Mouse (Mus musculus) adrenal gland, adult 18-20 months (tissue): ENCODE data around the gene Rabgap1. TPM values are rescaled to one million over a fixed set of nuclear protein-coding genes. Genes with fewer than 3 reads are reported as not detected.
"Not testable (repeated sequence)": the region's sequence is repeated elsewhere in the genome, so short reads cannot be mapped to it uniquely, and the experiment has no call there.

Experiments
- DNase-seq, 2 experiments: peaks; one replicate each; pipeline ENCODE4 v3.0.0; 2021 to 2022; ENCODE audit warnings: low spot score in 2 of 2
- long read RNA-seq, 2 experiments: library from polyadenylated mRNA; stranded (forward); transcript quantifications; one replicate each; pipeline ENCODE4 v2.0.0; 2021
- total RNA-seq, 2 experiments: library from RNA; stranded (reverse); gene quantifications; 1 replicate in 1 of 2; 2 replicates in 1 of 2; pipeline ENCODE4 v1.2.3; 2021

Rabgap1 gene
- 10 to 100 TPM; 42.3 to 51.4 TPM for total RNA-seq
- long read RNA-seq, experiment 1, full-length matches to known transcripts = 28 of 41 reads
- long read RNA-seq, experiment 1, partial matches to known transcripts = 5 of 41 reads
- long read RNA-seq, experiment 1, other reads (novel, unspliced or antisense) = 8 of 41 reads
- long read RNA-seq, experiment 2, full-length matches to known transcripts = 20 of 44 reads
- long read RNA-seq, experiment 2, partial matches to known transcripts = 16 of 44 reads
- long read RNA-seq, experiment 2, other reads (novel, unspliced or antisense) = 8 of 44 reads

- peak; percentile 93 to 95 for DNase-seq
Observed at GRCm38 (mm10) chr2:37442611-37443591, at the start of gene Rabgap1, which contains the start of the genes Zbtb26 and Zbtb6. Gene Rabgap1 (plus strand): TSS chr2:37443279. Gene Zbtb26 (minus strand): TSS chr2:37443135. Gene Zbtb6 (minus strand): TSS chr2:37443171.

GRCm38 (mm10) chr2:37395539-37395938 lies 47.5 kb upstream of the Rabgap1 start:
- no peak for DNase-seq

- no peak for DNase-seq
Observed at GRCm38 (mm10) chr2:37421903-37422302, 21.2 kb upstream of the Rabgap1 start.

- DNase-seq = peak; percentile 86
Observed at GRCm38 (mm10) chr2:37422306-37423304, 20.5 kb upstream of the Rabgap1 start, which contains the start of gene Rc3h2. Gene Rc3h2 (minus strand): TSS chr2:37422903.

- no peak for DNase-seq
Observed at GRCm38 (mm10) chr2:37423671-37424070, 19.4 kb upstream of the Rabgap1 start.

GRCm38 (mm10) chr2:37430593-37431464 lies 12.2 kb upstream of the Rabgap1 start:
- DNase-seq = peak; percentile 65 to 68

GRCm38 (mm10) chr2:37431609-37432008 lies 11.5 kb upstream of the Rabgap1 start:
- no peak for DNase-seq

GRCm38 (mm10) chr2:37451667-37452375 lies 8.7 kb downstream of the Rabgap1 start:
- peak; percentile 90 to 91 for DNase-seq

- DNase-seq = no peak
Observed at GRCm38 (mm10) chr2:37452376-37452760, 9.3 kb downstream of the Rabgap1 start.

GRCm38 (mm10) chr2:37460707-37461106 lies 17.6 kb downstream of the Rabgap1 start:
- DNase-seq = no peak

GRCm38 (mm10) chr2:37466266-37466665 lies 23.2 kb downstream of the Rabgap1 start:
- DNase-seq = no peak

- DNase-seq = no peak
Observed at GRCm38 (mm10) chr2:37479559-37479958, 36.5 kb downstream of the Rabgap1 start.

GRCm38 (mm10) chr2:37480039-37480438 lies 37.0 kb downstream of the Rabgap1 start:
- no peak for DNase-seq

GRCm38 (mm10) chr2:37484165-37484564 lies 41.1 kb downstream of the Rabgap1 start:
- no peak for DNase-seq

GRCm38 (mm10) chr2:37485370-37485769 lies 42.3 kb downstream of the Rabgap1 start:
- DNase-seq = peak; percentile 19 to 30

GRCm38 (mm10) chr2:37486408-37486807 lies 43.3 kb downstream of the Rabgap1 start:
- no peak for DNase-seq

- DNase-seq = no peak
Observed at GRCm38 (mm10) chr2:37488956-37489355, 45.9 kb downstream of the Rabgap1 start.

- no peak for DNase-seq
Observed at GRCm38 (mm10) chr2:37497321-37497720, 54.2 kb downstream of the Rabgap1 start.

GRCm38 (mm10) chr2:37505856-37506255 lies 62.8 kb downstream of the Rabgap1 start:
- not testable (repeated sequence) for DNase-seq
